Mouse (Mus musculus) CD4-positive helper T cell, adult 2 months (primary cell): ENCODE data around the gene Safb2.

Source experiments
- DNase-seq: peaks from one replicate; pipeline ENCODE4 v3.0.0-alpha.2; 2012; ENCODE audit warnings: low read depth, missing footprints, low spot score

The Safb2 gene

GRCm38 (mm10) chr17:56560131-56560530, 24.3 kb downstream of the Safb2 start:
- DNase-seq = no peak

GRCm38 (mm10) chr17:56559386-56559785, 25.0 kb downstream of the Safb2 start:
- DNase-seq = no peak

GRCm38 (mm10) chr17:56558448-56558847, 25.9 kb downstream of the Safb2 start:
- DNase-seq = peak; percentile 63

- DNase-seq = no peak
Measured at GRCm38 (mm10) chr17:56554122-56554551, 30.2 kb downstream of the Safb2 start, which contains the start of gene Gm20219. Gm20219 (minus strand) TSS chr17:56554387.

GRCm38 (mm10) chr17:56552781-56553363, 31.5 kb downstream of the Safb2 start:
- DNase-seq = peak; percentile 80

GRCm38 (mm10) chr17:56551841-56552581, 32.4 kb downstream of the Safb2 start:
- no peak for DNase-seq

- no peak for DNase-seq
Measured at GRCm38 (mm10) chr17:56550784-56551475, 33.5 kb downstream of the Safb2 start.

- no peak for DNase-seq
Measured at GRCm38 (mm10) chr17:56548605-56549105, 35.7 kb downstream of the Safb2 start.

- no peak for DNase-seq
Measured at GRCm38 (mm10) chr17:56547846-56548604, 36.4 kb downstream of the Safb2 start.

- no peak for DNase-seq
Measured at GRCm38 (mm10) chr17:56547116-56547845, 37.1 kb downstream of the Safb2 start.

GRCm38 (mm10) chr17:56546576-56546975, 37.8 kb downstream of the Safb2 start:
- DNase-seq = no peak

- no peak for DNase-seq
Measured at GRCm38 (mm10) chr17:56545945-56546344, 38.4 kb downstream of the Safb2 start.

- DNase-seq = no peak
Measured at GRCm38 (mm10) chr17:56544699-56545387, 39.5 kb downstream of the Safb2 start.

GRCm38 (mm10) chr17:56543684-56544224, 40.6 kb downstream of the Safb2 start:
- DNase-seq = no peak

GRCm38 (mm10) chr17:56542736-56543135, 41.6 kb downstream of the Safb2 start:
- DNase-seq = no peak

GRCm38 (mm10) chr17:56540562-56540975, 43.8 kb downstream of the Safb2 start:
- no peak for DNase-seq

GRCm38 (mm10) chr17:56537912-56538311, 46.5 kb downstream of the Safb2 start:
- no peak for DNase-seq

- DNase-seq = no peak
Measured at GRCm38 (mm10) chr17:56536874-56537273, 47.5 kb downstream of the Safb2 start.

GRCm38 (mm10) chr17:56536192-56536591, 48.2 kb downstream of the Safb2 start:
- DNase-seq = no peak

GRCm38 (mm10) chr17:56524943-56525342, 59.4 kb downstream of the Safb2 start:
- DNase-seq = no peak
